ENCODE assay signal across 8 mouse cellular contexts in the genomic region with DNA sequence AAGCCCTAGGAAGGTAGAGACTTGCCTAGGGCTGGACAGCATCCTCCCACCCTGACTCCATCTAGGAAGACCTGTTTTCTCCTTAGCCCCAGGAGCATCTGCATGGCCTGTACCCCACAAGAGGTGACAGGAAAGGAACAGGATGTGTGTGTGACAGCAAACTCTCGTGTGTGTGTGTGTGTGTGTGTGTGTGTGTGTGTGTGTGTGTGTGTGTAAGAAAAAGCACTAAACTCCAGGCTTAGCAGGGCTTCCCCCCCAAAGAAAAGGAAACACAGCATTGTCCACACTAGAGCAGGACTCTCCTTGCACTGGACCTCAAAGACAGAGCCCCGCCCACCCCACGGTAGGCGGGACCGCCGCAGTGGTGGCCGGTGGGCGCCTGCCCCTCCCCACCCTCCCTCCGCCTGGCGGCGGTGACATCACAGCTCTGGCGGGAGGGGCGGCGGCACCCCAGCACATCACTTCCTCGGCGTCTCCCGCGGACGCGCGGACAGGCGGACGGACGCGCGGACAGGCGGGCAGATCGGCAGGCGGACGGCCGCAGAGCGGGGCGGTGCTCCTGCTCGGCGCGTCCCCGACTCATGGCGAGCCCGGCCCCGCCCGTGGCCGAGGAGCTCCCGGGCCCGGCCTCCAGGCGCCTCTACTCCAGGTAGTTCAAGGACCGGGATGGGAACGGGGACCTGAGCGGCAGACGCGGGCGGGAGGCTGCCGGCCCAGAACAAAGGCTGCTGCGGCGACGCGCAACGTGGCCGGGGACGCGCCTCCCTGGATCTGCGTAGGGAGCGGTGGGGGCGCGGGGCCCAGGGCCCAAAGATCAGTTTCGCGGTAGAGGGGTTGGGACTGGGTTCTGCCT. TPM values are rescaled to one million over a fixed set of nuclear protein-coding genes. Genes with fewer than 3 reads are reported as not detected.
DNase-seq lines count a peak whose midpoint lies in the region; ATAC-seq and TF ChIP-seq lines count a peak whose summit lies in the region.

Gene Gpsm1 (plus strand): TSS at position 444 of the 853 bp plus-strand sequence.

- H3K9me3 ChIP-seq in forebrain, embryonic 13.5 days (replicated peaks), result no peaks in the 10 kb centered on the region
- no peaks in the 10 kb centered on the region for H3K9me3 ChIP-seq in lung, embryonic 14.5 days (ENCODE audit: low read depth, low read length)

- no peak for TF ChIP-seq CTCF in lung, embryonic 14.5 days (IDR thresholded peaks at IDR 0.05; ENCODE audit: low read depth)

- H3K4me3 ChIP-seq in forebrain, embryonic 13.5 days, result peak within 1 kb of the TSS; percentile 93
- H3K4me3 ChIP-seq in lung, embryonic 14.5 days (ENCODE audit: low read depth, low read length), result peak within 1 kb of the TSS; percentile 87

- H3K4me1 ChIP-seq in forebrain, embryonic 13.5 days, result peaks cover 45% of the 10 kb centered on the region
- H3K4me1 ChIP-seq in lung, embryonic 14.5 days (ENCODE audit: insufficient read depth), result peaks cover 34% of the 10 kb centered on the region

- WGBS in forebrain, embryonic 13.5 days, result under 1% methylated on average over 43 of the region's 66 CpGs
- under 1% methylated on average over 62 of the region's 66 CpGs for WGBS in lung, embryonic 14.5 days

- H3K36me3 ChIP-seq in forebrain, embryonic 13.5 days (ENCODE audit: poor library complexity, severe bottlenecking), result peaks cover 10% of the 10 kb centered on the region
- peaks cover 17% of the 10 kb centered on the region; the same call in 1 of the 2 replicates for H3K36me3 ChIP-seq in lung, embryonic 14.5 days (ENCODE audit: insufficient read depth)

- no peaks in the 10 kb centered on the region for H3K27me3 ChIP-seq in forebrain, embryonic 13.5 days
- no peaks in the 10 kb centered on the region for H3K27me3 ChIP-seq in lung, embryonic 14.5 days (ENCODE audit: insufficient read depth, low read length)

- peak; percentile 65 for DNase-seq in brain, embryonic 18.5 days (ENCODE audit: low read depth, low spot score)
- peak; percentile 87 to 88 for DNase-seq in heart, postnatal 10 days
- peak; percentile 92 to 95 for DNase-seq in kidney, postnatal 4 days
- peak; percentile 95 for DNase-seq in lung, embryonic 14.5 days
- DNase-seq in thymus, adult 18-20 months, result peak; percentile 54 to 60

- peak within 1 kb of the TSS; percentile 94 for H3K9ac ChIP-seq in forebrain, embryonic 13.5 days
- H3K9ac ChIP-seq in lung, embryonic 14.5 days, result peak within 1 kb of the TSS; percentile 92

- intact Hi-C loops in heart, postnatal 10 days (cut with DNase I), result loop anchor here (5.0 kb wide), 1 partner anchor 37 kb away; the partner anchor contains the start of gene Dnlz

- H3K4me2 ChIP-seq in forebrain, embryonic 13.5 days, result peak within 1 kb of the TSS; percentile 95
- peak within 1 kb of the TSS; percentile 92 for H3K4me2 ChIP-seq in lung, embryonic 14.5 days

- peak; percentile 70 for ATAC-seq in CD4-positive, CD25-positive, alpha-beta regulatory T cell, adult 4 months
- peak; percentile 87 for ATAC-seq in forebrain, embryonic 13.5 days
- peak; percentile 68 for ATAC-seq in lung, embryonic 14.5 days (ENCODE audit: insufficient read depth)
- ATAC-seq in neutrophil, adult 5-6 weeks (ENCODE audit: extremely low read depth, insufficient number of reproducible peaks, low FRiP score, poor library complexity, severe bottlenecking), result peak; percentile 47

- H3K27ac ChIP-seq in forebrain, embryonic 13.5 days, result peak within 1 kb of the TSS; percentile 95
- peak within 1 kb of the TSS; percentile 99 for H3K27ac ChIP-seq in lung, embryonic 14.5 days (ENCODE audit: low read depth)

RNA-seq across cellular contexts. Expression of gene Gpsm1, which starts in this region (rescaled TPM):
- 1 to 10 TPM; 3.3 to 4.9 TPM for polyA plus RNA-seq in CD4-positive, CD25-positive, alpha-beta regulatory T cell, adult 4 months (2017; shearing (Covaris generic))
- polyA plus RNA-seq in forebrain, embryonic 13.5 days (2015; fragmentation: Nextera tagmentation; extraction: Ambion mirVana), result 97.7 and 120 TPM in 2 replicates
- total RNA-seq in heart, postnatal 10 days (2021), result 100 to 1,000 TPM; 168 to 234 TPM
- polyA plus RNA-seq in lung, embryonic 14.5 days (2014; fragmentation: Nextera tagmentation; extraction: Ambion mirVana), result 37.9 and 40.5 TPM in 2 replicates
- 20.7 and 22.0 TPM in 2 replicates for total RNA-seq in neutrophil, adult 5-6 weeks (2017)

Comparison
In these comparisons a context has a peak if more than half of its experiments do, and no peak if none do; other contexts are left out.
1. Peak in every context shown above with its lines: DNase-seq, ATAC-seq, H3K4me3 ChIP-seq and H3K27ac ChIP-seq.